Mouse (Mus musculus): ENCODE data around the gene Agt. TPM values are rescaled to one million over a fixed set of nuclear protein-coding genes. Genes with fewer than 3 reads are reported as not detected.

Agt gene
- polyA plus RNA-seq, 1 experiment: 125 TPM

DNA sequence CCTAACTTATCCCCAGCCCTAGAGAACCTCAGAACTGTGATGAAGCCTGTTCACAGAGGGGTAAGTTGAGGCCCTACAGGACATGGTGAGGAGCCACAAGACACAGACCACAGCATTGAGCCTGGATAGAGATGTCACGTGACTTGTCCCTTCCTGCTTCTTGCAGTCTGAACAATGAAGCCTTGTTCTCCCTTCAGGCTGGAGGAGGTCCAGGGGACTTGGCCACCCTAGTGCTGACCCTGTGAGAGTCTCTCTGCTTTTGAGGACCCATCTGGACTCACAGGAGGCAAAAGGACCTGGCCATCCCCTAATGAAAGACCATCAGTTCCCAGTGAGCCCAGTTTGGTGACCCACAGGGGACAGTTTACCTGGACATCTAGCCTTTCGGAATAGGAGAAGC, 406 bp downstream of the Agt start:
- 48% methylated on average over 2 of the region's 2 CpGs for WGBS
- Histone ChIP-seq H3K4me3 (replicated peaks; ENCODE audit: insufficient read depth, low read depth, low read length) (peak overlapping the region; percentile 13), H3K27ac (ENCODE audit: insufficient read depth, low read length) (peak overlapping the region; percentile 43; the same call in 1 of the 2 replicates), H3K4me1 (ENCODE audit: control insufficient read depth, insufficient read depth, low read length) (peaks cover 41% of the 10 kb centered on the region), H3K27me3 (ENCODE audit: control insufficient read depth, insufficient read depth, low read length) (no peaks in the 10 kb centered on the region)
- TF ChIP-seq CTCF (IDR thresholded peaks at IDR 0.05; ENCODE audit: borderline replicate concordance, insufficient read depth, low read depth, low read length): no peak
- TF ChIP-seq POLR2A (IDR thresholded peaks at IDR 0.05; ENCODE audit: borderline replicate concordance, insufficient read depth, low read length): no peak
- DNase-seq: peak in 1 of 2 experiments; percentile 60

DNA sequence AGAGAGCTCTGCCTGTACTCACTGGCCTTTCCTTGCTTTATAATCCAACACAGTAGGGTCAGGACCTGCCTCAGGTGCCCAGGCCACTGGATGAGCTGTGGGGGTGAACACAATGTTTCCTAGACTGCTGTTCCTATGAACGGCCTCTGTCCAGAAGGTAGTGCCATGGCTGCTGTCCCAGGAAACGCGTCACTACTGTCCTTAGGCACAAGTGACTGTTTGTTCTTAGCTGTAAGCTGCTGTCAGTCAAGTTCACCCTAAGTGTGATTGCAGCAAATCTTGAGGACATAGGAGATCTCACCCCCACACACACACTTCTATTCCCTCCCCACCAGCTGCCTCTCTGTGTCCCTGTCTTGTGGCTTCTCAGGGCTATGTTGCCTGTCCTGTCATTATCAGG, 1.9 kb downstream of the Agt start:
- TF ChIP-seq CTCF (IDR thresholded peaks at IDR 0.05; ENCODE audit: borderline replicate concordance, insufficient read depth, low read depth, low read length): no peak
- no peak for TF ChIP-seq POLR2A (IDR thresholded peaks at IDR 0.05; ENCODE audit: borderline replicate concordance, insufficient read depth, low read length)
- H3K27ac ChIP-seq (ENCODE audit: insufficient read depth, low read length): no peak overlapping the region
- peaks cover 33% of the 10 kb centered on the region for H3K4me1 ChIP-seq (ENCODE audit: control insufficient read depth, insufficient read depth, low read length)
- no peaks in the 10 kb centered on the region for H3K27me3 ChIP-seq (ENCODE audit: control insufficient read depth, insufficient read depth, low read length)
- no peak overlapping the region for H3K4me3 ChIP-seq (replicated peaks; ENCODE audit: insufficient read depth, low read depth, low read length)
- whole genome bisulfite sequencing: 82% methylated on average over 3 of the region's 3 CpGs
- no peak for DNase-seq

DNA sequence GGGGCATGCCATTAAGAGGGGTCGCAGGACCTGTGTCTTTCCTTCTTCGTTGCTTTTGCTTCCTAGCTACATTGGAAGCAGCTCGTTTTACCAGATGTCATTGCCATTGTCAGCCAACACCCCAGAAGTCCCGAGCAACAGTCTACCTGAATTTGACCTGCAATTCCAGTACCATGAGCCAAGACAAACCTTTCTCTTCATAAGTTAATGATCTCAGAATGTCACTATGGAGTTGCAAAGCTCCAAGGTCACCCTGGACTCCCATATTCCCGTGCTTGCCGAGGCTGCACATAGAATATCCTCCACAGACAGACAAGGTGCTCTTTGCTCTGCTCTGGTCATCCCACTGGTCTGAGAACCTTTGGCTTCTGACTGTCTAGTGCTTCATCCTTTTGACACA, 2.4 kb downstream of the Agt start:
- Histone ChIP-seq H3K4me1 (ENCODE audit: control insufficient read depth, insufficient read depth, low read length) (peaks cover 30% of the 10 kb centered on the region), H3K27ac (ENCODE audit: insufficient read depth, low read length) (no peak overlapping the region), H3K4me3 (replicated peaks; ENCODE audit: insufficient read depth, low read depth, low read length) (no peak overlapping the region), H3K27me3 (ENCODE audit: control insufficient read depth, insufficient read depth, low read length) (no peaks in the 10 kb centered on the region)
- no peak for DNase-seq
- WGBS: 83% methylated on average over 6 of the region's 6 CpGs
- TF ChIP-seq POLR2A (IDR thresholded peaks at IDR 0.05; ENCODE audit: borderline replicate concordance, insufficient read depth, low read length) (no peak), CTCF (IDR thresholded peaks at IDR 0.05; ENCODE audit: borderline replicate concordance, insufficient read depth, low read depth, low read length) (no peak)

DNA sequence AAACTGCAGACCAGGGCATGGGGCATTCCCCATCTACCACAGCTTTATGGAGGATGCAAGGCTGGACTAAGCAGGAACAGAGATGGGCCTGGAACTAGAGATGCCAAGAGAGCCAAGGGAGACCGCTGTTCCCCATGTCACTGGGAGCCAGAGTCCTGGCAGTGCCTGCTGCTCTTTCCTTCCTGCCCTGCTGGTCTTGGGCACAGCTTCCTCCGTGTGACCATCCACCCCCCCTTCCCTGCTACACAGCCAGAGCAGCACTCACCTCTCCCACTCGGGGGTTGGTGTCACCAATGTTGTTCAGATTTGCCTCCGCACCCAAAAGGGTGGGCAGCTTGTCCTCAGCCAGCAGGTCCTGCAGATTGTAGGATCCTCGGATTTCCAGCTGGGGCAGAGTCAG, 12.0 kb downstream of the Agt start:
- 9% methylated on average over 5 of the region's 5 CpGs for WGBS
- Histone ChIP-seq H3K4me3 (replicated peaks; ENCODE audit: insufficient read depth, low read depth, low read length) (no peak overlapping the region), H3K27ac (ENCODE audit: insufficient read depth, low read length) (peak overlapping the region; percentile 16), H3K27me3 (ENCODE audit: control insufficient read depth, insufficient read depth, low read length) (no peaks in the 10 kb centered on the region), H3K4me1 (ENCODE audit: control insufficient read depth, insufficient read depth, low read length) (peaks cover 27% of the 10 kb centered on the region)
- TF ChIP-seq CTCF (IDR thresholded peaks at IDR 0.05; ENCODE audit: borderline replicate concordance, insufficient read depth, low read depth, low read length): no peak
- TF ChIP-seq POLR2A (IDR thresholded peaks at IDR 0.05; ENCODE audit: borderline replicate concordance, insufficient read depth, low read length): no peak
- peak; percentile 64 to 77 for DNase-seq

DNA sequence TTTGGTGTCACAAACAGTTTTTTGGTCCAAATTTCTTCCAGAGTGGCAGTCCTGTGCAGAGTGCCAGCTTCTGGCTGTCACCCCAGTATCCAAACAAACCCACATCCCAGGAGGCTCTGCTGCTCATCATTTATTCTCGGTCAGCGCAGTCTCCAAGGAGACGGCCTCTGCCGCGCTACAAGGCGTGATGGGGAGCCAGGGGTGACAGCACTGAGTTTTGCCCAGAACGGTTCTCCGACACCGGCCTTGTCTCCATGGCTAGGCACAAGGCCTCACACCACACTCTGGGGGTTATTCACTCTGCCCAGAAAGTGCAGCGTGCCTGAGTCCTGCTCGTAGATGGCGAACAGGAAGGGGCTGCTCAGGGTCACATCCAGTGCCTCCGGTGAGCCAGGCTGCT, 12.8 kb downstream of the Agt start:
- peak; percentile 58 to 71 for DNase-seq
- H3K4me1 ChIP-seq (ENCODE audit: control insufficient read depth, insufficient read depth, low read length): peaks cover 27% of the 10 kb centered on the region
- WGBS: 22% methylated on average over 13 of the region's 13 CpGs
- no peaks in the 10 kb centered on the region for H3K27me3 ChIP-seq (ENCODE audit: control insufficient read depth, insufficient read depth, low read length)
- TF ChIP-seq POLR2A (IDR thresholded peaks at IDR 0.05; ENCODE audit: borderline replicate concordance, insufficient read depth, low read length) (no peak), CTCF (IDR thresholded peaks at IDR 0.05; ENCODE audit: borderline replicate concordance, insufficient read depth, low read depth, low read length) (no peak)
- H3K4me3 ChIP-seq (replicated peaks; ENCODE audit: insufficient read depth, low read depth, low read length): no peak overlapping the region
- H3K27ac ChIP-seq (ENCODE audit: insufficient read depth, low read length): peak overlapping the region; percentile 16

DNA sequence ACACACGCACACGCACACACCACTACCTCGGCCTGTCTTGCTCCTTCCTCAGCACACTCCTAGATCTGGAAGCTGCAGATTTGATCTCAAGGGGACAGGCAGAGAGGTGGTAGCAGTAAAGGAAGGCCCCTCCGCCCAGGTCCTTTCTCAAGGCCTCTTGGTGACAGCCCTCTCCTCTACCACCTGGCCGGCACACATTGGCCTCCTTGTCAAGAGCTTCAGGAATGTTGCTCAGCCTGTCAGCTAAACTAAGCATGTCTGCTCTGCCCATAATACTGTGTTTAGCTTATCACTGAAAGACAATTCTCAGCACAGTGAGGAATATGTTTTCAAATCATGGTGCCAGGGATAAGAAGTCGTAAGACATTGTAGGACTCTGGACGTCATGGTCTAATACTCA, 13.3 kb downstream of the Agt start:
- Histone ChIP-seq H3K27ac (ENCODE audit: insufficient read depth, low read length) (no peak overlapping the region), H3K4me1 (ENCODE audit: control insufficient read depth, insufficient read depth, low read length) (peaks cover 27% of the 10 kb centered on the region), H3K4me3 (replicated peaks; ENCODE audit: insufficient read depth, low read depth, low read length) (no peak overlapping the region), H3K27me3 (ENCODE audit: control insufficient read depth, insufficient read depth, low read length) (no peaks in the 10 kb centered on the region)
- no peak for DNase-seq
- TF ChIP-seq POLR2A (IDR thresholded peaks at IDR 0.05; ENCODE audit: borderline replicate concordance, insufficient read depth, low read length) (no peak), CTCF (IDR thresholded peaks at IDR 0.05; ENCODE audit: borderline replicate concordance, insufficient read depth, low read depth, low read length) (no peak)
- WGBS: 69% methylated on average over 7 of the region's 7 CpGs

DNA sequence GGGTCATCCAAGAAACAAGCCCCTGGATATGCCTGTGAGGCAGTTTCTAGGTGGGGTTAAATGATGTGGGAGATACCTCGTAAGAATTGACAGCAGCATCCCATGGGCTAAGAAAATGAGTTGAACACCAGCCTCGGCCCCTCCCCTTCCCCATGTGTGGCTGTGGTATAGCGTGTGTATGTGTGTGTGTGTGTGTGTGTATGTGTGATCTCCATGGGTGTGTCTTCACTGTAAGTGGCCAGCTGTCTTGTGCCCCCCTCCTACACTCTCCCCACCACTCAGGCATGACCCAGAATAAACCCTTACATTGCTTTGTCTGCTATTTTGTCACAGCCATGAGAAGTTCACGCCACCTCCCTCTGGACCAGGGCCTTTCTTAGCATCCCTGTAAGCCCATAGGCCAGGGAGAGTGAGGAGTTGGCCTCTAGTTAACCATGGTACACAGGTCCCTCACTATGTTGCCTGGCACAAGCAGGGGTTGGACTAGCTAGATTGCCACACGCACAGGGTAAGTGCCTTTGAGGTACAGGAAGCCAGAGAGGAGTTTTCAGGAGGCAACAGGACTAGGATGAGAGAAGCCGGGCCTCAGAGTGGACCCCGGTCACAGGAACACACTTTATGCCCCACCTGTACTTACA, 14.3 kb downstream of the Agt start:
- no peak overlapping the region for H3K27ac ChIP-seq (ENCODE audit: insufficient read depth, low read length)
- DNase-seq: no peak
- H3K4me3 ChIP-seq (replicated peaks; ENCODE audit: insufficient read depth, low read depth, low read length): no peak overlapping the region
- WGBS: 88% methylated on average over 7 of the region's 7 CpGs
- H3K27me3 ChIP-seq (ENCODE audit: control insufficient read depth, insufficient read depth, low read length): no peaks in the 10 kb centered on the region
- no peak for TF ChIP-seq CTCF (IDR thresholded peaks at IDR 0.05; ENCODE audit: borderline replicate concordance, insufficient read depth, low read depth, low read length)
- TF ChIP-seq POLR2A (IDR thresholded peaks at IDR 0.05; ENCODE audit: borderline replicate concordance, insufficient read depth, low read length): no peak
- peaks cover 27% of the 10 kb centered on the region for H3K4me1 ChIP-seq (ENCODE audit: control insufficient read depth, insufficient read depth, low read length)

DNA sequence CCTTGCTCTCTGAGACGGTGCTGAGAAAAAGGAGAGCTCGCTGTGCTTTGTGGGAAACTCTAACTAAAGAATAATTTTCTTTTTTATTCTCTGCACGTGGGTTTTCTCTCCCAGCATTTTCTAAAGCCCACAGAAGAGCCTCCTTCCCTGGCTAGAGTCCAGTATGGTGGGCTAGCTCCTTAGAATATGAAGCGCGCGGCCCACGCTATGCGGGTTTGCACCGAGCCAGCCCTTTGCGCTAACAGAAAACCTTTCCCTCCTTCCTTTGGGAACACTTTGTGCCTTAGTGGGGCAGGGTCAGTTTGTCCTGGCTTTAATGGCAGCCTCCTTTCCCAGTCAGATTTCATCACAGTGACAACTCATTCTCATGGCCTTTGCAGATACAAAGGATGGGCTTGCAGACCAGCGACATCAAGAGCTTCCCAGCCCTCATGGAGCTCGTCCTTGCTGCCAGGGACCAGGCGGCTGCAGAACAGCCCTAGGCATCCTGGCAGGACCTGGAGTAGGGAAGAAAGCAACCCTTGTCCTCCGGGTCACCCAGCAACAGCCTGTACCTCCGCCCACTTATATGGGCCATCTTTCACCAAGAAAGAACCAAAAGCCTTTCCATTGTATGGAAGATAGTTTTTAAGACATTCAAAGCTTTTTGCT, 18.4 kb downstream of the Agt start:
- TF ChIP-seq POLR2A (IDR thresholded peaks at IDR 0.05; ENCODE audit: borderline replicate concordance, insufficient read depth, low read length) (no peak), CTCF (IDR thresholded peaks at IDR 0.05; ENCODE audit: borderline replicate concordance, insufficient read depth, low read depth, low read length) (no peak)
- Histone ChIP-seq H3K27me3 (ENCODE audit: control insufficient read depth, insufficient read depth, low read length) (no peaks in the 10 kb centered on the region), H3K4me1 (ENCODE audit: control insufficient read depth, insufficient read depth, low read length) (peaks cover 5% of the 10 kb centered on the region), H3K4me3 (replicated peaks; ENCODE audit: insufficient read depth, low read depth, low read length) (no peak overlapping the region), H3K27ac (ENCODE audit: insufficient read depth, low read length) (0 out of 2 replicates have a peak overlapping the region, but pooled peaks have one; percentile 8)
- WGBS: 83% methylated on average over 15 of the region's 15 CpGs
- DNase-seq: peak in 1 of 2 experiments; percentile 37

All from cerebellum, adult 2 months (tissue).